Comparison of ENCODE assay signal across 8 mouse cellular contexts in genomic region chr11:64978720-64979488, GRCm38 (mm10). TPM values are rescaled to one million over a fixed set of nuclear protein-coding genes. Genes with fewer than 3 reads are reported as not detected.
DNase-seq lines count a peak whose midpoint lies in the region; ATAC-seq and TF ChIP-seq lines count a peak whose summit lies in the region.

Gene Elac2, plus strand, starts transcription at chr11:64979038.

- peak within 1 kb of the TSS; percentile 96 for H3K4me3 ChIP-seq in heart, embryonic 12.5 days
- peak within 1 kb of the TSS; percentile 80 for H3K4me3 ChIP-seq in kidney, postnatal 0 days (replicated peaks; ENCODE audit: low read depth, low read length)
- H3K4me3 ChIP-seq in liver, embryonic 11.5 days (ENCODE audit: low read depth, low read length) = peak within 1 kb of the TSS; percentile 98
- H3K4me3 ChIP-seq in stomach, embryonic 14.5 days (ENCODE audit: low read depth, low read length) = peak within 1 kb of the TSS; percentile 95

- H3K27me3 ChIP-seq in heart, embryonic 12.5 days (replicated peaks) = peaks cover 12% of the 10 kb centered on the region
- no peaks in the 10 kb centered on the region for H3K27me3 ChIP-seq in kidney, postnatal 0 days (ENCODE audit: insufficient read depth, low read length)
- H3K27me3 ChIP-seq in liver, embryonic 11.5 days (replicated peaks; ENCODE audit: control insufficient read depth, insufficient read depth, low read length) = no peaks in the 10 kb centered on the region; the same call in 1 of the 2 replicates
- no peaks in the 10 kb centered on the region for H3K27me3 ChIP-seq in stomach, embryonic 14.5 days (ENCODE audit: control insufficient read depth, insufficient read depth, low read length)

- DNase-seq in CD4-positive helper T cell, adult 2 months (ENCODE audit: low read depth, low spot score) = peak; percentile 98
- DNase-seq in brain, embryonic 18.5 days (ENCODE audit: low read depth, low spot score) = peak; percentile 96
- peak; percentile 99 for DNase-seq in kidney, postnatal 0 days (ENCODE audit: low spot score)
- peak; percentile 92 for DNase-seq in liver, embryonic 11.5 days (ENCODE audit: low spot score)
- peak; percentile 99 for DNase-seq in naive thymus-derived CD4-positive, alpha-beta T cell, adult 2 months (ENCODE audit: low read depth)

- H3K9ac ChIP-seq in heart, embryonic 12.5 days = peak within 1 kb of the TSS; percentile 89
- peak within 1 kb of the TSS; percentile 74 for H3K9ac ChIP-seq in kidney, postnatal 0 days (ENCODE audit: low read depth, low read length)
- peak within 1 kb of the TSS; percentile 77 for H3K9ac ChIP-seq in liver, embryonic 11.5 days (ENCODE audit: low read depth, low read length)
- peak within 1 kb of the TSS; percentile 71 for H3K9ac ChIP-seq in stomach, embryonic 14.5 days (replicated peaks; ENCODE audit: low read depth, low read length)

- peak within 1 kb of the TSS; percentile 93 for H3K4me2 ChIP-seq in heart, embryonic 12.5 days
- H3K4me2 ChIP-seq in kidney, postnatal 0 days (ENCODE audit: low read length) = peak within 1 kb of the TSS; percentile 89
- peak within 1 kb of the TSS; percentile 91 for H3K4me2 ChIP-seq in liver, embryonic 11.5 days
- peak within 1 kb of the TSS; percentile 78 for H3K4me2 ChIP-seq in stomach, embryonic 14.5 days (replicated peaks; ENCODE audit: low read depth, low read length)

- WGBS in heart, embryonic 12.5 days = under 1% methylated on average over 64 of the region's 65 CpGs
- WGBS in kidney, postnatal 0 days = under 1% methylated on average over 64 of the region's 65 CpGs
- WGBS in liver, embryonic 11.5 days = under 1% methylated on average over 65 of the region's 65 CpGs
- WGBS in stomach, embryonic 14.5 days = under 1% methylated on average over 65 of the region's 65 CpGs

- ATAC-seq in erythroid progenitor cell, adult 5-6 weeks (replicated peaks; ENCODE audit: low FRiP score, poor library complexity, severe bottlenecking) = peak; percentile 99
- peak; percentile 100 for ATAC-seq in heart, embryonic 12.5 days (ENCODE audit: insufficient number of reproducible peaks, low FRiP score)
- peak; percentile 99 for ATAC-seq in kidney, postnatal 0 days (replicated peaks; ENCODE audit: low FRiP score, low read depth)
- ATAC-seq in liver, embryonic 11.5 days (replicated peaks; ENCODE audit: low FRiP score) = peak; percentile 100
- peak; percentile 100 for ATAC-seq in stomach, embryonic 14.5 days (ENCODE audit: insufficient number of reproducible peaks, insufficient read depth, low FRiP score, low read depth)

- no peak within 1 kb of the TSS for H3K27ac ChIP-seq in heart, embryonic 12.5 days (ENCODE audit: poor library complexity, severe bottlenecking)
- H3K27ac ChIP-seq in kidney, postnatal 0 days = 0 out of 2 replicates have a peak within 1 kb of the TSS, but pooled peaks have one; percentile 27
- H3K27ac ChIP-seq in liver, embryonic 11.5 days (ENCODE audit: low read depth, low read length) = no peak within 1 kb of the TSS
- H3K27ac ChIP-seq in stomach, embryonic 14.5 days (ENCODE audit: low read length) = no peak within 1 kb of the TSS

- peaks cover 28% of the 10 kb centered on the region for H3K36me3 ChIP-seq in heart, embryonic 12.5 days
- peaks cover 10% of the 10 kb centered on the region for H3K36me3 ChIP-seq in kidney, postnatal 0 days (ENCODE audit: insufficient read depth, low read length)
- H3K36me3 ChIP-seq in liver, embryonic 11.5 days (ENCODE audit: control insufficient read depth, insufficient read depth, low read length) = peaks cover 7% of the 10 kb centered on the region; the same call in 1 of the 2 replicates
- H3K36me3 ChIP-seq in stomach, embryonic 14.5 days (ENCODE audit: control insufficient read depth, insufficient read depth, low read length) = peaks cover 15% of the 10 kb centered on the region; the same call in 1 of the 2 replicates

- H3K4me1 ChIP-seq in heart, embryonic 12.5 days (replicated peaks) = peaks cover 13% of the 10 kb centered on the region
- peaks cover 9% of the 10 kb centered on the region; the same call in 1 of the 2 replicates for H3K4me1 ChIP-seq in kidney, postnatal 0 days (replicated peaks; ENCODE audit: insufficient read depth, low read length)
- peaks cover 8% of the 10 kb centered on the region; the same call in 1 of the 2 replicates for H3K4me1 ChIP-seq in liver, embryonic 11.5 days (replicated peaks; ENCODE audit: control insufficient read depth, insufficient read depth, low read length)
- H3K4me1 ChIP-seq in stomach, embryonic 14.5 days (ENCODE audit: control insufficient read depth, insufficient read depth, low read length) = peaks cover 8% of the 10 kb centered on the region

- no peak for TF ChIP-seq CTCF in kidney, postnatal 0 days (IDR thresholded peaks at IDR 0.05; ENCODE audit: low read depth)

- H3K9me3 ChIP-seq in heart, embryonic 12.5 days (replicated peaks) = no peaks in the 10 kb centered on the region
- no peaks in the 10 kb centered on the region for H3K9me3 ChIP-seq in kidney, postnatal 0 days (replicated peaks; ENCODE audit: low read length)
- H3K9me3 ChIP-seq in liver, embryonic 11.5 days (ENCODE audit: control insufficient read depth, low read length) = no peaks in the 10 kb centered on the region
- H3K9me3 ChIP-seq in stomach, embryonic 14.5 days (ENCODE audit: control insufficient read depth, low read depth, low read length) = no peaks in the 10 kb centered on the region

RNA-seq across cellular contexts. Expression of gene Elac2, which starts in this region (rescaled TPM):
- total RNA-seq in erythroid progenitor cell, adult 5-6 weeks (2015; ENCODE audit: low replicate concordance) = 6.7 and 7.6 TPM in 2 replicates
- 4.8 and 11.0 TPM in 2 replicates for total RNA-seq in erythroid progenitor cell, adult 5-6 weeks (2017; ENCODE audit: low replicate concordance)
- polyA plus RNA-seq in heart, embryonic 12.5 days (2016; fragmentation: Nextera tagmentation; extraction: Ambion mirVana) = 25.2 and 25.7 TPM in 2 replicates
- 19.5 and 21.4 TPM in 2 replicates for polyA plus RNA-seq in kidney, postnatal 0 days (2015; fragmentation: Nextera tagmentation; extraction: Ambion mirVana)
- polyA plus RNA-seq in liver, embryonic 11.5 days (2014; fragmentation: Nextera tagmentation; extraction: Ambion mirVana) = 47.3 and 54.6 TPM in 2 replicates
- 24.2 and 28.3 TPM in 2 replicates for polyA plus RNA-seq in stomach, embryonic 14.5 days (2014; fragmentation: Nextera tagmentation; extraction: Ambion mirVana)
